Mouse (Mus musculus) macrophage (primary cell): ENCODE results near the gene Gm13088. TPM values are rescaled to one million over a fixed set of nuclear protein-coding genes. Genes with fewer than 3 reads are reported as not detected.
"Not testable (repeated sequence)": the region's sequence is repeated elsewhere in the genome, so short reads cannot be mapped to it uniquely, and the experiment has no call there.

Source experiments
- H3K27ac ChIP-seq: fragments of 350-480 bp; formaldehyde crosslinking; 2 replicates; pipeline ENCODE4 v1.9.0; 2021
- H3K36me3 ChIP-seq: fragments of 350-480 bp; formaldehyde crosslinking; 2 replicates; pipeline ENCODE4 v1.9.0; 2021; ENCODE audit errors: inconsistent target
- H3K4me3 ChIP-seq: fragments of 350-480 bp; formaldehyde crosslinking; 2 replicates; pipeline ENCODE4 v1.9.0; 2021; ENCODE audit errors: inconsistent target
- H3K79me2 ChIP-seq: fragments of 350-480 bp; formaldehyde crosslinking; 2 replicates; pipeline ENCODE4 v1.9.0; 2021; ENCODE audit errors: inconsistent target
- WGBS: methylation state at CpG from one replicate; pipeline ENCODE4 v1.1.7; 2026; ENCODE audit warnings: inconsistent platforms; ENCODE audit not compliant: missing documents; 5-methylcytosine and 5-hydroxymethylcytosine counted together
- polyA plus RNA-seq: library from polyadenylated mRNA; stranded (reverse); fragments of 250-400 nt; gene quantifications from 3 replicates; pipeline ENCODE4 v1.2.4, GENCODE M21; 2018; ENCODE audit warnings: inconsistent platforms
- total RNA-seq, 78 experiments: library from RNA; depleted of rRNA; stranded (reverse); fragments of 250-400 nt; gene quantifications; 1 replicate in 9 of 78; 2 replicates in 24 of 78; 3 replicates in 43 of 78; 4 replicates in 2 of 78; pipeline ENCODE4 v1.2.4; 2018; ENCODE audit warnings: inconsistent platforms in 56 of 78

The Gm13088 gene
- not detected for total RNA-seq (2018; cell fraction: chromatin; rRNA removed)
- total RNA-seq (2018; cell fraction: cytosol; rRNA removed): not detected
- not detected for total RNA-seq (2018; cell fraction: nucleus; rRNA removed)
- not detected in 3 replicates for polyA plus RNA-seq

- not testable (repeated sequence) for H3K4me3 ChIP-seq, H3K36me3 ChIP-seq, H3K27ac ChIP-seq, H3K79me2 ChIP-seq
These were observed at the start of gene Gm13088 for GRCm38 (mm10) chr4:143657146-143657545. TSS of gene Gm13088 (minus strand) at chr4:143657246.

GRCm38 (mm10) chr4:143702611-143703010 lies 45.6 kb upstream of the Gm13088 start, which contains the start of gene Gm13089:
TSS of gene Gm13089 (minus strand) at chr4:143702711.
- Histone ChIP-seq H3K27ac (no peak within 1 kb of the TSS), H3K36me3 (no peaks in the 10 kb centered on the region), H3K79me2 (no peaks in the 10 kb centered on the region), H3K4me3 (no peak within 1 kb of the TSS)
- 88% methylated on average over 2 of the region's 2 CpGs for WGBS

- not testable (repeated sequence) for H3K79me2 ChIP-seq, H3K4me3 ChIP-seq, H3K36me3 ChIP-seq, H3K27ac ChIP-seq
- WGBS: 86% methylated on average over 4 of the region's 4 CpGs
These were observed 38.9 kb downstream of the Gm13088 start for GRCm38 (mm10) chr4:143618101-143618500.

GRCm38 (mm10) chr4:143614703-143615102 lies 42.3 kb downstream of the Gm13088 start, which contains the start of gene Gm13083:
TSS of gene Gm13083 (plus strand) at chr4:143615003.
- H3K79me2 ChIP-seq, H3K36me3 ChIP-seq, H3K27ac ChIP-seq, H3K4me3 ChIP-seq: not testable (repeated sequence)

- 92% methylated on average over 8 of the region's 9 CpGs for WGBS
- H3K27ac ChIP-seq, H3K79me2 ChIP-seq, H3K36me3 ChIP-seq, H3K4me3 ChIP-seq: not testable (repeated sequence)
These were observed 45.1 kb downstream of the Gm13088 start for GRCm38 (mm10) chr4:143611927-143612326.

Other genes starting within 250 kb of the Gm13088 start
- gene Pramef8, start 244.8 kb downstream of the Gm13088 start, polyA plus RNA-seq: 9.1 to 17.7 TPM (median 13.0 TPM) in 3 replicates
- gene Oog4, start 206.9 kb downstream of the Gm13088 start, polyA plus RNA-seq: not detected in 3 replicates
- gene Gm13043, start 145.9 kb downstream of the Gm13088 start, polyA plus RNA-seq: not detected in 3 replicates
- not detected in 3 replicates for gene Gm13040, start 121.3 kb downstream of the Gm13088 start, polyA plus RNA-seq
- gene BC080695, start 105.5 kb downstream of the Gm13088 start, polyA plus RNA-seq: not detected in 3 replicates
- gene Gm13057, start 105.5 kb downstream of the Gm13088 start, polyA plus RNA-seq: not detected in 3 replicates
- gene Gm13083, start 42.2 kb downstream of the Gm13088 start, polyA plus RNA-seq: not detected in 3 replicates
- gene Gm13089, start 45.5 kb upstream of the Gm13088 start, polyA plus RNA-seq: not detected in 3 replicates
- gene Gm13078, start 62.2 kb upstream of the Gm13088 start, polyA plus RNA-seq: not detected in 3 replicates
- not detected in 3 replicates for gene Gm13023, start 132.1 kb upstream of the Gm13088 start, polyA plus RNA-seq
- gene Gm13084, start 158.8 kb upstream of the Gm13088 start, polyA plus RNA-seq: not detected in 3 replicates
- gene Gm13103, start 189.3 kb upstream of the Gm13088 start, polyA plus RNA-seq: not detected in 3 replicates
- not detected in 3 replicates for gene Pramef6, start 243.1 kb upstream of the Gm13088 start, polyA plus RNA-seq